Mouse (Mus musculus) limb, embryonic 12.5 days (tissue): ENCODE data around the gene Stpg4. TPM values are rescaled to one million over a fixed set of nuclear protein-coding genes. Genes with fewer than 3 reads are reported as not detected.

Experiments used
- ATAC-seq: fragments of 200-750 bp; cut with Nextera tagmentation; 2 replicates; pipeline ENCODE4 v1.8.0; 2017; ENCODE audit warnings: low read depth, moderate TSS enrichment; ENCODE audit not compliant: insufficient number of reproducible peaks, insufficient read depth, low FRiP score, low TSS enrichment
- H3K27ac ChIP-seq: fragments of 300-500 bp; sonication (generic); 2 replicates; pipeline ENCODE4 v1.5.1; 2016; ENCODE audit warnings: mild to moderate bottlenecking, moderate library complexity
- H3K27me3 ChIP-seq: fragments of 300-500 bp; sonication (generic); 2 replicates; pipeline ENCODE4 v1.6.1; 2016; ENCODE audit warnings: mild to moderate bottlenecking, moderate library complexity
- H3K36me3 ChIP-seq: fragments of 300-500 bp; sonication (generic); 2 replicates; pipeline ENCODE4 v1.6.1; 2016; ENCODE audit warnings: mild to moderate bottlenecking, moderate library complexity
- H3K4me1 ChIP-seq: fragments of 300-500 bp; sonication (generic); replicated peaks from 2 replicates; pipeline ENCODE4 v1.6.1; 2016
- H3K4me2 ChIP-seq: fragments of 300-500 bp; sonication (generic); 2 replicates; pipeline ENCODE4 v1.6.1; 2016; ENCODE audit warnings: mild to moderate bottlenecking, moderate library complexity
- H3K4me3 ChIP-seq: fragments of 300-500 bp; sonication (generic); replicated peaks from 2 replicates; pipeline ENCODE4 v1.5.1; 2016; ENCODE audit warnings: mild to moderate bottlenecking
- H3K9ac ChIP-seq: fragments of 300-500 bp; sonication (generic); replicated peaks from 2 replicates; pipeline ENCODE4 v1.6.1; 2016; ENCODE audit warnings: mild to moderate bottlenecking, moderate library complexity
- H3K9me3 ChIP-seq: fragments of 300-500 bp; sonication (generic); 2 replicates; pipeline ENCODE4 v1.6.1; 2016; ENCODE audit warnings: mild to moderate bottlenecking, moderate library complexity
- WGBS: fragments of 180-500 bp; shearing (Covaris S2); methylation state at CpG from one replicate; pipeline ENCODE4 v1.1.7; 2016; 5-methylcytosine and 5-hydroxymethylcytosine counted together
- polyA plus RNA-seq: library from polyadenylated mRNA; unstranded; fragments of >200 nt; fragmentation: Nextera tagmentation; extraction: Ambion mirVana; gene quantifications from 2 replicates; pipeline ENCODE4 v1.2.1, GENCODE M21; 2016

Gene Stpg4
- polyA plus RNA-seq, 1 experiment from 2014 or later: not detected

GRCm38 (mm10) chr17:87378354-87379159, 49.0 kb downstream of the Stpg4 start:
- Histone ChIP-seq H3K4me2 (no peak overlapping the region), H3K9ac (peak overlapping the region; percentile 23; the same call in 1 of the 2 replicates), H3K4me3 (no peak overlapping the region), H3K4me1 (peaks cover 60% of the 10 kb centered on the region), H3K27ac (peak overlapping the region; percentile 85), H3K36me3 (no peaks in the 10 kb centered on the region), H3K27me3 (no peaks in the 10 kb centered on the region), H3K9me3 (no peaks in the 10 kb centered on the region)
- WGBS: 60% methylated on average over 16 of the region's 16 CpGs
- ATAC-seq: no peak

- no peak overlapping the region for H3K4me3 ChIP-seq
- peak overlapping the region; percentile 85; the same call in 1 of the 2 replicates for H3K27ac ChIP-seq
- no peak overlapping the region for H3K4me2 ChIP-seq
- H3K36me3 ChIP-seq: no peaks in the 10 kb centered on the region
- 0 out of 2 replicates have a peak, but pooled peaks have one; percentile 3 for ATAC-seq
- H3K9ac ChIP-seq: no peak overlapping the region
- 56% methylated on average over 6 of the region's 6 CpGs for WGBS
- H3K27me3 ChIP-seq: no peaks in the 10 kb centered on the region
- peaks cover 60% of the 10 kb centered on the region for H3K4me1 ChIP-seq
- no peaks in the 10 kb centered on the region for H3K9me3 ChIP-seq
These were observed 50.0 kb downstream of the Stpg4 start for GRCm38 (mm10) chr17:87377536-87377935.

GRCm38 (mm10) chr17:87376831-87377471, 50.6 kb downstream of the Stpg4 start:
- Histone ChIP-seq H3K4me1 (peaks cover 65% of the 10 kb centered on the region), H3K9ac (no peak overlapping the region; the same call in 1 of the 2 replicates), H3K9me3 (no peaks in the 10 kb centered on the region), H3K27ac (peak overlapping the region; percentile 85), H3K27me3 (no peaks in the 10 kb centered on the region), H3K36me3 (no peaks in the 10 kb centered on the region), H3K4me3 (no peak overlapping the region), H3K4me2 (no peak overlapping the region)
- WGBS: 69% methylated on average over 6 of the region's 6 CpGs
- ATAC-seq: 0 out of 2 replicates have a peak, but pooled peaks have one; percentile 8

- no peaks in the 10 kb centered on the region for H3K27me3 ChIP-seq
- WGBS: 15% methylated on average over 10 of the region's 10 CpGs
- peak; percentile 48; the same call in 1 of the 2 replicates for ATAC-seq
- H3K9me3 ChIP-seq: no peaks in the 10 kb centered on the region
- H3K4me3 ChIP-seq: no peak overlapping the region
- H3K36me3 ChIP-seq: no peaks in the 10 kb centered on the region
- peaks cover 65% of the 10 kb centered on the region for H3K4me1 ChIP-seq
- no peak overlapping the region for H3K4me2 ChIP-seq
- H3K9ac ChIP-seq: no peak overlapping the region
- peak overlapping the region; percentile 85 for H3K27ac ChIP-seq
These were observed 51.5 kb downstream of the Stpg4 start for GRCm38 (mm10) chr17:87375941-87376511.

- no peak overlapping the region for H3K4me3 ChIP-seq
- no peak overlapping the region for H3K4me2 ChIP-seq
- H3K9me3 ChIP-seq: no peaks in the 10 kb centered on the region
- peaks cover 62% of the 10 kb centered on the region for H3K4me1 ChIP-seq
- 93% methylated on average over 9 of the region's 9 CpGs for WGBS
- H3K27ac ChIP-seq: no peak overlapping the region
- no peak overlapping the region for H3K9ac ChIP-seq
- H3K36me3 ChIP-seq: no peaks in the 10 kb centered on the region
- peaks cover 10% of the 10 kb centered on the region; the same call in 1 of the 2 replicates for H3K27me3 ChIP-seq
- ATAC-seq: no peak
These were observed 54.2 kb downstream of the Stpg4 start for GRCm38 (mm10) chr17:87373327-87373726.

- Histone ChIP-seq H3K4me2 (no peak overlapping the region), H3K9ac (no peak overlapping the region), H3K27ac (no peak overlapping the region), H3K9me3 (no peaks in the 10 kb centered on the region), H3K36me3 (no peaks in the 10 kb centered on the region), H3K4me3 (no peak overlapping the region), H3K27me3 (peaks cover 10% of the 10 kb centered on the region; the same call in 1 of the 2 replicates), H3K4me1 (peaks cover 62% of the 10 kb centered on the region)
- ATAC-seq: no peak
- WGBS: 81% methylated on average over 7 of the region's 7 CpGs
These were observed 55.4 kb downstream of the Stpg4 start for GRCm38 (mm10) chr17:87372189-87372588.

- peaks cover 49% of the 10 kb centered on the region for H3K4me1 ChIP-seq
- no peak overlapping the region for H3K9ac ChIP-seq
- WGBS: 59% methylated on average over 18 of the region's 18 CpGs
- no peak overlapping the region for H3K4me3 ChIP-seq
- H3K4me2 ChIP-seq: no peak overlapping the region
- H3K27me3 ChIP-seq: peaks cover 18% of the 10 kb centered on the region
- H3K9me3 ChIP-seq: no peaks in the 10 kb centered on the region
- no peak for ATAC-seq
- 0 out of 2 replicates have a peak overlapping the region, but pooled peaks have one; percentile 23 for H3K27ac ChIP-seq
- no peaks in the 10 kb centered on the region for H3K36me3 ChIP-seq
These were observed 58.2 kb downstream of the Stpg4 start for GRCm38 (mm10) chr17:87369270-87369759.

GRCm38 (mm10) chr17:87368481-87368880, 59.1 kb downstream of the Stpg4 start:
- Histone ChIP-seq H3K9me3 (no peaks in the 10 kb centered on the region), H3K4me1 (peaks cover 49% of the 10 kb centered on the region), H3K9ac (no peak overlapping the region), H3K27me3 (peaks cover 26% of the 10 kb centered on the region), H3K36me3 (no peaks in the 10 kb centered on the region), H3K27ac (no peak overlapping the region), H3K4me3 (no peak overlapping the region), H3K4me2 (no peak overlapping the region)
- WGBS: 82% methylated on average over 10 of the region's 10 CpGs
- ATAC-seq: no peak

- Histone ChIP-seq H3K4me2 (no peak overlapping the region), H3K27me3 (peaks cover 29% of the 10 kb centered on the region), H3K4me3 (no peak overlapping the region), H3K9ac (no peak overlapping the region), H3K4me1 (peaks cover 49% of the 10 kb centered on the region), H3K27ac (no peak overlapping the region), H3K9me3 (no peaks in the 10 kb centered on the region), H3K36me3 (no peaks in the 10 kb centered on the region)
- 57% methylated on average over 3 of the region's 3 CpGs for WGBS
- no peak for ATAC-seq
These were observed 59.9 kb downstream of the Stpg4 start for GRCm38 (mm10) chr17:87367640-87368039.

GRCm38 (mm10) chr17:87367228-87367627, 60.3 kb downstream of the Stpg4 start:
- WGBS: 11% methylated on average over 4 of the region's 4 CpGs
- no peak overlapping the region for H3K4me2 ChIP-seq
- peak overlapping the region; percentile 5; the same call in 1 of the 2 replicates for H3K27ac ChIP-seq
- ATAC-seq: no peak
- H3K36me3 ChIP-seq: no peaks in the 10 kb centered on the region
- no peak overlapping the region for H3K4me3 ChIP-seq
- peaks cover 46% of the 10 kb centered on the region for H3K4me1 ChIP-seq
- H3K27me3 ChIP-seq: peaks cover 29% of the 10 kb centered on the region
- H3K9me3 ChIP-seq: no peaks in the 10 kb centered on the region
- no peak overlapping the region for H3K9ac ChIP-seq

- peaks cover 44% of the 10 kb centered on the region for H3K4me1 ChIP-seq
- H3K4me3 ChIP-seq: no peak overlapping the region
- H3K27ac ChIP-seq: no peak overlapping the region
- no peak overlapping the region for H3K9ac ChIP-seq
- peaks cover 29% of the 10 kb centered on the region for H3K27me3 ChIP-seq
- no peaks in the 10 kb centered on the region for H3K9me3 ChIP-seq
- ATAC-seq: no peak
- H3K4me2 ChIP-seq: no peak overlapping the region
- WGBS: 10% methylated on average over 2 of the region's 2 CpGs
- no peaks in the 10 kb centered on the region for H3K36me3 ChIP-seq
These were observed 61.0 kb downstream of the Stpg4 start for GRCm38 (mm10) chr17:87366520-87366919.
